Mouse (Mus musculus) E14TG2a.4 (cell line): ENCODE results near the gene Satb2.
"Not testable (repeated sequence)": the region's sequence is repeated elsewhere in the genome, so short reads cannot be mapped to it uniquely, and the experiment has no call there.

Source experiments
- H3K27me3 ChIP-seq: 2 replicates; pipeline ENCODE4 v1.6.1; 2014; ENCODE audit warnings: low read length, control low read depth; ENCODE audit not compliant: insufficient read depth
- H3K36me3 ChIP-seq: 2 replicates; pipeline ENCODE4 v1.6.1; 2014; ENCODE audit warnings: low read length, control low read depth; ENCODE audit not compliant: insufficient read depth
- H3K4me1 ChIP-seq: replicated peaks from 2 replicates; pipeline ENCODE4 v1.6.1; 2014; ENCODE audit warnings: low read depth, low read length, control low read depth
- H3K4me3 ChIP-seq: replicated peaks from 2 replicates; pipeline ENCODE4 v1.5.1; 2014; ENCODE audit warnings: mild to moderate bottlenecking, low read length
- H3K9me3 ChIP-seq: 2 replicates; pipeline ENCODE4 v1.6.1; 2014; ENCODE audit warnings: low read length, control low read depth
- CTCF ChIP-seq: conservative IDR thresholded peaks from 2 replicates; pipeline ENCODE4 v1.5.1; 2014; ENCODE audit warnings: low read length
- NANOG ChIP-seq: IDR thresholded peaks from 2 replicates; pipeline ENCODE4 v1.6.1; 2014; ENCODE audit warnings: borderline replicate concordance, low read length, mixed read lengths
- POU5F1 ChIP-seq: IDR thresholded peaks from 2 replicates; pipeline ENCODE4 v1.6.1; 2014; ENCODE audit warnings: low read length, borderline replicate concordance

Satb2 gene

DNA sequence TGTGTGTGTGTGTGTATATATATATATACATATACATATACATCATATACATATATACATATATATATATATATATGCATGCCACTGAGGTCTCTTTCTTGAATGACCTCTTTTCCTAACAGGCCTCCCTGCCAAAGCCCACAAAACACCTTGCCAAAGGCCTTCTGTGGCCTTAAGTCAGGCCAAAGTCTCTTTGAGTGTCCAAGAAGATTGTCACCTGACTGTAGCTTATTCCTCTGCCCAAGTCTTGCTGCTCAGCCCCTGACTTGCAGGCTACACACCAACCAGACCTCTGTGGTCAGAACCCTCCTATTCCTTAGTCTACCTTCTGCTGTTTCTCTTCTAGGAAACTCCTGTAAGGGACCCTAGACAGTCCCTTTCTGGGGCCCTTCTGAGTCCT is 164.9 kb downstream of the Satb2 start:
- H3K4me3 ChIP-seq = no peak overlapping the region
- no peaks in the 10 kb centered on the region for H3K4me1 ChIP-seq
- H3K36me3 ChIP-seq = no peaks in the 10 kb centered on the region
- no peaks in the 10 kb centered on the region for H3K27me3 ChIP-seq
- TF ChIP-seq POU5F1 (no peak), NANOG (no peak), CTCF (no peak)
- H3K9me3 ChIP-seq = no peaks in the 10 kb centered on the region

DNA sequence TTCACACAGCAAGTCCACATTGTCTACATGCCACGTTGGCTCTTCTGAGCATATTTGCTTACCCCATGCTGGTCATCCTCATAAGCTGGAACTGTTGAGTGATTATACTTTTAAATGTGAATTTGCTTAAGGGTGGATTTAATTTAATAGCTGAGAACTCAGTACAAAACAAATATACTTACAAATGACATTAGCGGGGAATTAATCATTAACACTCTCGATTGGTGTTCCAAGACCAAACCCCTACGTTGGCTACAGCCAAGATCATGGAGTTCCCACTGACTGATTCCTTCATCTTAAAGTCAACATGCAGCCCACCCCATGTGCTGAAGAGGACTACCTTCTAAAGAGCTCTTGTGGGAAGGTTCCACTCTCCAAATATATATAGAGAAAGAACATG is 165.5 kb downstream of the Satb2 start:
- Histone ChIP-seq H3K36me3 (no peaks in the 10 kb centered on the region), H3K9me3 (no peaks in the 10 kb centered on the region), H3K4me1 (no peaks in the 10 kb centered on the region), H3K4me3 (no peak overlapping the region), H3K27me3 (no peaks in the 10 kb centered on the region)
- no peak for TF ChIP-seq NANOG
- no peak for TF ChIP-seq POU5F1
- TF ChIP-seq CTCF = no peak

GRCm38 (mm10) chr1:56811486-56811885 is 167.0 kb downstream of the Satb2 start:
- H3K4me3 ChIP-seq = no peak overlapping the region
- H3K4me1 ChIP-seq = no peaks in the 10 kb centered on the region
- H3K36me3 ChIP-seq = no peaks in the 10 kb centered on the region
- H3K9me3 ChIP-seq = no peaks in the 10 kb centered on the region
- no peaks in the 10 kb centered on the region for H3K27me3 ChIP-seq
- TF ChIP-seq POU5F1 (no peak), NANOG (no peak), CTCF (no peak)

DNA sequence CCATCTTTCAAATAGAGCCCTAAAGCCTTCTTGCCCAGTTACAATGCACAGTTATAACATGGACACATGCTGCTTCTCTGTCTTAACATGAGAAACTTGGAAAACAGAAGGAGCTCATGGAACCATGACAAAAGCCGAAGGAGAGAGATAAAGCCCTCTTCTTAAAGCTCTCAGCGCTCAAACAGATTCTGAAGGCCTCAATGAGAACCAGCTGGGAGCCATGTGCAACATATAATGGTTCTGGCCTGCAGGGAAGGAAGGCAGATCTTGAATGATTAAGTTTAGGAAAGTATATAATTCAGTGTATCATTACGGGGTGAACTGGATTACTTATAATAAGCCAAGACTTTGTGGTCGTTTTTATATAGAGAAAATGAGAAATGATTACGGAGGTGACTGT is 172.4 kb downstream of the Satb2 start:
- Histone ChIP-seq H3K4me3 (no peak overlapping the region), H3K27me3 (no peaks in the 10 kb centered on the region), H3K9me3 (no peaks in the 10 kb centered on the region), H3K4me1 (no peaks in the 10 kb centered on the region), H3K36me3 (no peaks in the 10 kb centered on the region)
- no peak for TF ChIP-seq CTCF
- no peak for TF ChIP-seq NANOG
- no peak for TF ChIP-seq POU5F1

- H3K4me1 ChIP-seq = no peaks in the 10 kb centered on the region
- H3K9me3 ChIP-seq = no peaks in the 10 kb centered on the region
- no peak overlapping the region for H3K4me3 ChIP-seq
- TF ChIP-seq POU5F1 (no peak), CTCF (no peak), NANOG (no peak)
- no peaks in the 10 kb centered on the region for H3K27me3 ChIP-seq
- H3K36me3 ChIP-seq = no peaks in the 10 kb centered on the region
Observed at GRCm38 (mm10) chr1:56800611-56801010, 177.8 kb downstream of the Satb2 start.

DNA sequence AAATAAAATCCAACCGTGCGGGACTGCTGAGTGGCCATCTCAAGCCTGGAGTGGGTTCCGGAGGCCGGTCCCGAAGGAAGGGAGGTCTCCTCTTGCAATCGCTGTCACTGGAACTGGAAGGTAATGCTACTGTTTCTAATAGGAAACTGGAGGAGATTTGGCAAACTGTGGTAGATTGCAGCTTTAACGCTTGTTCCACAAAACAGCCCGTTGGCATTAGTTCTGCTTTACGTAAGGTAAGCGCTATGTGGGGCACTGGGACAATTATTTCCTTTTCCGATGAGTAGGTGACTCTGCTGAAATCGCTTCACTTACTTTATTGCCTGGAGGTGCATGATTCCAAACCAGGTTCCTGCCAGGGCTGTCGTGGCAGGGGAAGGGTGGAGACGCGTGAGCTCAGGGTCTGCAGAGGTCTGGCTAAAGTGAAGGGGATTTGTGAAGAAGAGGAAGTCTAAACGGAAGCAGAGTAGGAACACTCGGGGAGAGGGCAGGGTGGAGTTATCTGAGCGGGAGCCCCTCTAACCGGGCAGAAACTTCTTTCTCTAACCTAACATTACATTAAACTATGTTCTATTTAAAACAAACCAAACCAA is 183.3 kb downstream of the Satb2 start:
- Histone ChIP-seq H3K9me3 (no peaks in the 10 kb centered on the region), H3K36me3 (no peaks in the 10 kb centered on the region), H3K4me1 (no peaks in the 10 kb centered on the region), H3K27me3 (no peaks in the 10 kb centered on the region), H3K4me3 (no peak overlapping the region)
- TF ChIP-seq NANOG (no peak), CTCF (no peak)

DNA sequence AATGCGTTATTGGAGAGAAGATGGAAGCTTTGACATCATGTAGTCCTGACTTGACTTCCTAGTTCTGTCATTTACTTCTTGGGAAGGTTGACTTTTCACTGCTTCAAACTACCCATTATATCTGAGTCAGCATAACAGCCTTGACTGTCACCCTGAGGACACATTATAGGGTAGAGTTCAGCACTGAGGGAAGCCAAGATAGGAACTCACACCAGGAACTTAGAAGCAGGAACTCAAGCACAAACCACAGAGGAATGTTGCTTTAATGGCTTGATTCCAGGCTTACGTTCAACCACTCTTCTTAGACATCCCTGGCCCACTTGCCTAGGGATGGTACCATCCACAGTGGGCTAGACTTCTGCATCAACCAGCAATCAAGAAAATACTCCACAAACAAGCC is 188.8 kb downstream of the Satb2 start:
- Histone ChIP-seq H3K27me3 (no peaks in the 10 kb centered on the region), H3K4me3 (no peak overlapping the region), H3K9me3 (peaks cover 6% of the 10 kb centered on the region; the same call in 1 of the 2 replicates), H3K4me1 (no peaks in the 10 kb centered on the region), H3K36me3 (no peaks in the 10 kb centered on the region)
- no peak for TF ChIP-seq NANOG
- TF ChIP-seq CTCF = no peak
- no peak for TF ChIP-seq POU5F1

GRCm38 (mm10) chr1:56782139-56782538 is 196.3 kb downstream of the Satb2 start:
- not testable (repeated sequence) for H3K27me3 ChIP-seq, H3K36me3 ChIP-seq, H3K4me3 ChIP-seq, H3K4me1 ChIP-seq
- H3K9me3 ChIP-seq = peaks cover 40% of the 10 kb centered on the region

GRCm38 (mm10) chr1:56764205-56764604 is 214.2 kb downstream of the Satb2 start:
- no peak overlapping the region for H3K4me3 ChIP-seq
- H3K4me1 ChIP-seq = no peaks in the 10 kb centered on the region
- peaks cover 6% of the 10 kb centered on the region; the same call in 1 of the 2 replicates for H3K9me3 ChIP-seq
- TF ChIP-seq POU5F1 (no peak), CTCF (no peak), NANOG (no peak)
- no peaks in the 10 kb centered on the region for H3K36me3 ChIP-seq
- H3K27me3 ChIP-seq = no peaks in the 10 kb centered on the region
